Mouse (Mus musculus) forebrain, embryonic 10.5 days (tissue): Measurements from ENCODE around the gene Sectm1a. TPM values are rescaled to one million over a fixed set of nuclear protein-coding genes. Genes with fewer than 3 reads are reported as not detected.

ENCODE experiments used
- DNase-seq: peaks from one replicate; pipeline ENCODE4 v3.0.0-alpha.2; 2017; ENCODE audit warnings: low spot score; ENCODE audit errors: extremely low spot score
- H3K27ac ChIP-seq: fragments of 300-500 bp; sonication (generic); 2 replicates; pipeline ENCODE4 v1.5.1; 2016; ENCODE audit warnings: mild to moderate bottlenecking
- H3K27me3 ChIP-seq: fragments of 300-500 bp; sonication (generic); 2 replicates; pipeline ENCODE4 v1.6.1; 2016; ENCODE audit warnings: mild to moderate bottlenecking; ENCODE audit not compliant: poor library complexity, severe bottlenecking
- H3K36me3 ChIP-seq: fragments of 300-500 bp; sonication (generic); replicated peaks from 2 replicates; pipeline ENCODE4 v1.6.1; 2016; ENCODE audit warnings: mild to moderate bottlenecking, moderate library complexity
- H3K4me1 ChIP-seq: fragments of 300-500 bp; sonication (generic); 2 replicates; pipeline ENCODE4 v1.6.1; 2016
- H3K4me3 ChIP-seq: fragments of 300-500 bp; sonication (generic); 2 replicates; pipeline ENCODE4 v1.5.1; 2016; ENCODE audit warnings: mild to moderate bottlenecking, moderate library complexity
- H3K9me3 ChIP-seq: fragments of 300-500 bp; sonication (generic); 2 replicates; pipeline ENCODE4 v1.6.1; 2016; ENCODE audit warnings: mild to moderate bottlenecking, moderate library complexity
- WGBS: fragments of 180-500 bp; shearing (Covaris S2); methylation state at CpG from one replicate; pipeline ENCODE4 v1.1.7; 2016; 5-methylcytosine and 5-hydroxymethylcytosine counted together
- polyA plus RNA-seq: library from polyadenylated mRNA; unstranded; fragments of >200 nt; fragmentation: Nextera tagmentation; extraction: Ambion mirVana; gene quantifications from 2 replicates; pipeline ENCODE4 v1.2.1, GENCODE M21; 2016

Sectm1a gene
- polyA plus RNA-seq, 1 experiment from 2014 or later = not detected

GRCm38 (mm10) chr11:121038366-121039240, 42.4 kb downstream of the Sectm1a start:
- no peaks in the 10 kb centered on the region for H3K36me3 ChIP-seq
- no peaks in the 10 kb centered on the region for H3K9me3 ChIP-seq
- H3K27ac ChIP-seq = no peak overlapping the region
- peaks cover 15% of the 10 kb centered on the region for H3K27me3 ChIP-seq
- no peaks in the 10 kb centered on the region for H3K4me1 ChIP-seq
- no peak for DNase-seq
- no peak overlapping the region for H3K4me3 ChIP-seq
- 88% methylated on average over 11 of the region's 11 CpGs for WGBS

DNA sequence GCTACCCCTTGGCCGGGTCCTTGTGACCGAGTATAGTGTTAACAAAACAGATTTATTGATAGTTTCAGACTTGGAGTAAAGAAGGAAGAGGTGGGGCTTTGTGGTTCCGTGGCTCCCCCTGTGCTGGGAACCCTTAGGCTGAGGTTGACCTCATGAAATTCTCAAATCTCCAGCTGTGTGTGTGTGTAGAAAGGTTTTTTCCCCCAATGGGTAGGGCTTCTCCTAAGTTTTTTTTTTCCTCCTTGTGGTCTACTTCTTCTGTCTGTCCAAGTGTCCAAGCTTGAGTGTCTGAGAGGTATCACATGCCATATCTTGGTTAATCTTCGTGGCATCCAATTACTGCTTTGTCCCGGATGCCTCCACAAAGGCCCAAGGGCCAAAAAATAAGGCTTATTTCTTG, 47.9 kb downstream of the Sectm1a start:
- Histone ChIP-seq H3K4me1 (no peaks in the 10 kb centered on the region), H3K4me3 (no peak overlapping the region), H3K9me3 (no peaks in the 10 kb centered on the region), H3K27me3 (no peaks in the 10 kb centered on the region; the same call in 1 of the 2 replicates), H3K27ac (no peak overlapping the region), H3K36me3 (no peaks in the 10 kb centered on the region)
- 90% methylated on average over 5 of the region's 5 CpGs for WGBS
- DNase-seq = no peak

GRCm38 (mm10) chr11:121027259-121027658, 53.8 kb downstream of the Sectm1a start:
- no peaks in the 10 kb centered on the region for H3K4me1 ChIP-seq
- no peak overlapping the region for H3K4me3 ChIP-seq
- no peak overlapping the region for H3K27ac ChIP-seq
- H3K9me3 ChIP-seq = no peaks in the 10 kb centered on the region
- 90% methylated on average over 7 of the region's 7 CpGs for WGBS
- H3K36me3 ChIP-seq = no peaks in the 10 kb centered on the region
- no peak for DNase-seq
- H3K27me3 ChIP-seq = no peaks in the 10 kb centered on the region

DNA sequence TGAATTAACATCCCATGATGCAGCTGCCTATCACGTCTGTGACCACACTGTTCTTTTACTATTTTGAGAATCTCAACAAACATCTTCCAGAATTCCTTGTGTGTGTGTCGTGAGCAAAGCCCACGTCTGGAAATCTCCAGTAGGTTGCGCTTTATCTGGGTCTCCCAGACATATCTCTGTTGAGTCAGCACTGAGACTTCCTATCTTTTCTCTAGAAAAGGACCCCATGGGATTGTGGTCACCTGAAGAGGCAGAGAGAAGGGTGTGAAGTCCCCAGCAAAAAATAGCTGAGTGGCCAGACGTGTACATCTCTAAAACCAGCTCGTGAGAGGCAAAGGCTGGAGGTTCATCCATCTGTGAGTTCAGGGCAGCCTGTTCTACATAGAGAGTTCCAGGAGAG, 56.9 kb downstream of the Sectm1a start:
- no peaks in the 10 kb centered on the region for H3K36me3 ChIP-seq
- 78% methylated on average over 6 of the region's 6 CpGs for WGBS

GRCm38 (mm10) chr11:121019501-121019900, 61.5 kb downstream of the Sectm1a start:
- DNase-seq = no peak
- Histone ChIP-seq H3K27me3 (no peaks in the 10 kb centered on the region), H3K4me3 (no peak overlapping the region), H3K36me3 (no peaks in the 10 kb centered on the region), H3K27ac (no peak overlapping the region), H3K4me1 (no peaks in the 10 kb centered on the region), H3K9me3 (no peaks in the 10 kb centered on the region)
- 84% methylated on average over 5 of the region's 5 CpGs for WGBS

More for the DNA sequence above, 56.9 kb downstream of the Sectm1a start:
- Histone ChIP-seq H3K4me3 (no peak overlapping the region), H3K27me3 (no peaks in the 10 kb centered on the region), H3K9me3 (no peaks in the 10 kb centered on the region), H3K4me1 (no peaks in the 10 kb centered on the region), H3K27ac (no peak overlapping the region)
- no peak for DNase-seq

- no peaks in the 10 kb centered on the region for H3K4me1 ChIP-seq
- no peaks in the 10 kb centered on the region for H3K36me3 ChIP-seq
- H3K27me3 ChIP-seq = no peaks in the 10 kb centered on the region
- peak; percentile 59 for DNase-seq
- no peak overlapping the region for H3K4me3 ChIP-seq
- H3K27ac ChIP-seq = no peak overlapping the region
- H3K9me3 ChIP-seq = no peaks in the 10 kb centered on the region
- whole genome bisulfite sequencing = 37% methylated on average over 3 of the region's 3 CpGs
These were observed 63.3 kb downstream of the Sectm1a start for GRCm38 (mm10) chr11:121017703-121018102.

Other genes with a start within 250 kb of the Sectm1a start
- gene Ccdc57, start 148.3 kb downstream of the Sectm1a start, polyA plus RNA-seq = 7.9 and 8.6 TPM in 2 replicates
- 147 and 194 TPM in 2 replicates for gene Slc16a3, start 132.7 kb downstream of the Sectm1a start, polyA plus RNA-seq
- 120 and 123 TPM in 2 replicates for gene Csnk1d, start 89.9 kb downstream of the Sectm1a start, polyA plus RNA-seq
- not detected in 2 replicates for gene Cd7, start 41.8 kb downstream of the Sectm1a start, polyA plus RNA-seq
- gene Sectm1b, start 17.7 kb downstream of the Sectm1a start, polyA plus RNA-seq = not detected in 2 replicates
- gene Tex19.2, start 37.5 kb upstream of the Sectm1a start, polyA plus RNA-seq = 0.06 TPM in 1 of 2 replicates, not detected in the other
- gene Tex19.1, start 64.9 kb upstream of the Sectm1a start, polyA plus RNA-seq = not detected in 2 replicates
- gene Uts2r, start 79.1 kb upstream of the Sectm1a start, polyA plus RNA-seq = 0.09 TPM in 1 of 2 replicates, not detected in the other
- 5.3 and 6.6 TPM in 2 replicates for gene Hexdc, start 123.2 kb upstream of the Sectm1a start, polyA plus RNA-seq
- gene Ogfod3, start 123.5 kb upstream of the Sectm1a start, polyA plus RNA-seq = 23.0 and 25.1 TPM in 2 replicates
- 28.2 and 29.9 TPM in 2 replicates for gene Cybc1, start 148.1 kb upstream of the Sectm1a start, polyA plus RNA-seq
- 48.0 and 50.6 TPM in 2 replicates for gene Narf, start 156.0 kb upstream of the Sectm1a start, polyA plus RNA-seq
- gene Foxk2, start 178.8 kb upstream of the Sectm1a start, polyA plus RNA-seq = 10.4 and 11.9 TPM in 2 replicates